Mouse (Mus musculus): ENCODE measurements at regions not wholly inside any gene's neighbourhood (a gene's known extent, or its start where the extent isn't known, plus 50 kb on each side); places are given as distances from the start of the nearest gene placed in this dataset.

GRCm38 (mm10) chr1:186572651-186573050 lies 133.1 kb downstream of the Tgfb2 start:
- DNase-seq (ENCODE audit: low read depth, low spot score) = no peak

GRCm38 (mm10) chr1:186572092-186572491 lies 133.7 kb downstream of the Tgfb2 start:
- DNase-seq (ENCODE audit: low read depth, low spot score) = no peak

- no peak for DNase-seq (ENCODE audit: low read depth, low spot score)
These were observed 137.3 kb downstream of the Tgfb2 start for GRCm38 (mm10) chr1:186568496-186568895.

- no peak for DNase-seq (ENCODE audit: low read depth, low spot score)
These were observed 137.7 kb downstream of the Tgfb2 start for GRCm38 (mm10) chr1:186568076-186568475.

DNA sequence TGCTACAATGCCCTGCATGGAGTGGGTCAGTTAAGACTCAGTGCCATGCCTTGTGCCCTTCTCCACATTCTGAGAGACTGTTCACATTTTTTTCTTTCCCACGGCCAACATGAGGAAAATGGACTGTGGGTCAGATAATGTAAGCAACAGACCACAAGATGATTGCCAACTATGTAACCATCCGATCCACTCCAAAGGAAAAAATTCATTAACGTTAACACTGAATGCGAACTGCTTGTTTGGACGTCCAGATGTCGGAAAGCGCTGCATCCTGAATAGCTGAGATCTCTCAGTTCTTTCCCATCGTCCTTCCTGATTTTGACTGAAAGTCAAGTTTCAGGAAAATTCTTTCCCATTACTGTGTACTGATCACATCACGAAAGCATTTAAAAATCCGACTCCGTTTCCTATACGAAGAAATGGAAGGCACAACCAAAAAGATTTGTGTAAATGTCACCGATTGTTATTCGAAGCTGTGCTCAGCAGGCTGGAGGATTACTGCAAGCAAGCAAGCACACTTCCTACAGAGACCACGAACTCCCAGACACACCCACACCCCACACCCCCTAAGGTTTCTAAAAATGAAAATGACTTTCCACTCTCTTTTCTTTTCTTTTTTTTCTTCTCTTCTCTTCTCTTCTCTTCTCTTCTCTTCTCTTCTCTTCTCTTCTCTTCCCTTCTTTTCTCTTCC lies 138.5 kb downstream of the Tgfb2 start:
- DNase-seq (ENCODE audit: low read depth, low spot score) = no peak

GRCm38 (mm10) chr1:186562027-186562426 lies 143.8 kb downstream of the Tgfb2 start:
- DNase-seq (ENCODE audit: low read depth, low spot score) = no peak

DNA sequence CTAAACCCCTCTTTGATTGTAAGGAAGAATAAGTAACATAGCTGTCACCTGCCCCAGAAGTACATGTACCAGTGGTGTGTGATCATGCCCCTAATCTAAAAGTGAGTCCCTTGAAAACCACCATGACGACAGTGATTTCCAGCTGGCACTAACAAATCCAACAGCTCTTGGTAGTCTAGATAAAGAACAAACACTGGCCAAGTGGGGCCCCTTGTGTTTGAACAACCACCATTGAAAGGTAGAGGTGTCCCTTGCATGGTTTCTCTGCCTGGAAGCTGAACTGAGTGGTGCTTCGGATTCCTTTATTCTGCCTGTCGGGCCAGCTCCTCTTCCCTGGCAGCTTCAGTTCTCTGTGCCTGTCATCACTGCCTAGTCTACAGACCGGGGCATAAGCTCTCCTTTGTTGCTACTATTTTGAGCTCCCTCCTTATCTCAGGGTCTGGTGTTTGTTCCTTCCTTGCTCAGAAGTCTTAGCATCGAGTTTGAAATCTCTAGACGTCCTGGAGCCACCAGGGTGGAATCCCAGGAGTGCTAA lies 150.3 kb downstream of the Tgfb2 start:
- DNase-seq (ENCODE audit: low read depth, low spot score) = no peak

DNA sequence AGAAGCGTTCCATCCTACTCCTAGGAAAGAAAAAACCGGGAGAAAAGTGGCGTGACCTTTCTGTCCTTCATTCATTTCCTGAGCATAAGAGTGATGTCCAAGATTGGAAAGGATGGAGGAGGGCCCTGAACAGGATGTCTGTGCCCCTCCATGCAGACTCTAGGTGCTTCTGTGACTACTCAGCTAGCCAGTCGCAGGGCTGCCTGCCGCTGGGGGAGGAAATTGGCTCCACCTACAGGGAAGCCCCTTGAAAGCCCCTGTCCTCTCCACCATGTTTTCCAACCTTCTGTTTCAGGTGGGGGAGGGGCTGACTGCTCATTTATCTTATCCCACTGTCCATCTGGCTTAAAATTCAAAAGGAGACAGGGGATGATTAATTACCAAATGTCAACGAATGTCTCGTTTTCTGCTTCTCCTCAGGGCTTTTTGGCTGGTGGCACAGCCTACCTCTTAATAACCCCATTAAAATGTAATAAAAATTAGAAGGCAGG lies 151.2 kb downstream of the Tgfb2 start:
- DNase-seq (ENCODE audit: low read depth, low spot score) = no peak

GRCm38 (mm10) chr1:186552689-186553088 lies 153.1 kb downstream of the Tgfb2 start:
- DNase-seq (ENCODE audit: low read depth, low spot score) = no peak

- DNase-seq (ENCODE audit: low read depth, low spot score) = no peak
These were observed 155.4 kb downstream of the Tgfb2 start for GRCm38 (mm10) chr1:186550265-186550885.

- DNase-seq (ENCODE audit: low read depth, low spot score) = no peak
These were observed 156.6 kb downstream of the Tgfb2 start for GRCm38 (mm10) chr1:186549207-186549606.

DNA sequence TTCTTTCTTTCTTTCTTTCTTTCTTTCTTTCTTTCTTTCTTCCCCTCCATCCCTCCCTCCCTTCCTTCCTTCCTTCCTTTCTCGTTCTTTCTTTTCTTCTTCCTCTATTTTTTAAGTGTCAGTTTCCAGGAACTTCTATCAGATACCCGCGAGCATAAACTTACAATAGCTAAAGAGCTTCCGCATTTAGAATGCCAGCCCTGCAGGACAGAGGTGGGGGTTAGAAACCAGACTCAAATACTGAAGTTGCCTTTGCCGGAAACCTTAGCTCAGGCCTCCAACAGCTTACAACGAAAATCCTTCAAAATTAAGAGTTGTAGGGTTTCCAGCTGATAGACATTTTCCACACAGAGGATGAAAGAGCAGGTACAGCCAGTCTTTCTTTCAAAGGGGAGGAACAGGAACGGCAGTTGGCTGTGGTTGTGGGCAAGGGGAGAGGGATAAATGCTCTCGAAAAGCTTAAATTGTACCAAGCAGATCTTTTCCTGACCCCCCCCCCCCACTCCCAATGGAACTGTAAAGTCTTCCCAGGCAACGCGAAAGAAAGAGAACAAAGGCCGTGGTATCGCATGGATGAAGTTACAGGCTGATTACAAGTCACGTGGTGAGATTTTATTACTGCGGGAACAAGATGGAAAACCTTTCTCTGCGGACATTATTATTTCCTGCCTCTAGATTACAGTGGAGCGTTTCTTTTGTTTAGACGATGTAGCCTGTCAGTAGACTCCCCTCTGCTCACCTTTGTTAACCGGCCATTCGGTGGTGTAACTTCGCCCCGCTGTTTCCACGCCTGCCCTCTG lies 159.2 kb downstream of the Tgfb2 start:
- no peak for DNase-seq (ENCODE audit: low read depth, low spot score)

DNA sequence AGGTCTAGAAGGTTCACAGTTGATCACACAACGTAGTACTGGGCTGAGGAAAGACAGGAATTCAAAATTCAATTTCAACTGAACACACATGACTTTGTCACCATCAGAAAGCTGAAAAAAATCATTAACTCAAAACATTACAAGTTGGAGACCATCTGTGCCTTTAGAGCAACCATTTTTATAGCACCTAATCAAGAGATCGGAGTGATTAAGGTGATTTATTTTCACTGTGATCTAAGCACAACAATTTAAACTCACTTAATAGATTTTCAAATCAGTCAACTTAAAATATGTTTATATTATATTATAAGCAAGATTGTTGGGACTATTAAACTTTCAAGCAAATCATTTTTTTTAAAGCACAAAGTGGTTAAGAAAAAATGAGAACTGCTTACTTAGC lies 165.7 kb downstream of the Tgfb2 start:
- DNase-seq (ENCODE audit: low read depth, low spot score) = no peak

- no peak for DNase-seq (ENCODE audit: low read depth, low spot score)
These were observed 167.6 kb downstream of the Tgfb2 start for GRCm38 (mm10) chr1:186538233-186538632.

GRCm38 (mm10) chr1:186515976-186516375 lies 189.8 kb downstream of the Tgfb2 start:
- DNase-seq (ENCODE audit: low read depth, low spot score) = no peak

- DNase-seq (ENCODE audit: low read depth, low spot score) = no peak
These were observed 190.7 kb downstream of the Tgfb2 start for GRCm38 (mm10) chr1:186515071-186515470.

DNA sequence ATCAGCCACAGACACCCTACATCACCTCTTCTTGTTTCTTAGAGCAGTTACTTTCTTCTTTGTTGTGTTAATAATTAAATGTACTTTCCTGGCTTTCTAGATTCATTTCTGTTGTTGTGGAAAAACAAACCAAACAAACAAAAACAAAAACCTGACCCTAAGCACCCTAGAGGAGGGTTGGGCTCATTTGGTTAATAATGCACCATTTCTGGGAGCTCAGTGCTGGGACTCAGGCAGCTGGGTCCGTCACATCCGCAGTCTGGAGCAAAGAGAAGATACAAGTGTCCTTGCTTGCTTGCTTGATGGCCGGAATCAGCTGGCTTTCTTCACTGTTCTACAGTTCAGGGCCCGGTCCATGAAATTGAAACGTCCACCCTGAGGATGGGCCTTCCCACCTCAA lies 191.9 kb downstream of the Tgfb2 start:
- DNase-seq (ENCODE audit: low read depth, low spot score) = no peak

DNA sequence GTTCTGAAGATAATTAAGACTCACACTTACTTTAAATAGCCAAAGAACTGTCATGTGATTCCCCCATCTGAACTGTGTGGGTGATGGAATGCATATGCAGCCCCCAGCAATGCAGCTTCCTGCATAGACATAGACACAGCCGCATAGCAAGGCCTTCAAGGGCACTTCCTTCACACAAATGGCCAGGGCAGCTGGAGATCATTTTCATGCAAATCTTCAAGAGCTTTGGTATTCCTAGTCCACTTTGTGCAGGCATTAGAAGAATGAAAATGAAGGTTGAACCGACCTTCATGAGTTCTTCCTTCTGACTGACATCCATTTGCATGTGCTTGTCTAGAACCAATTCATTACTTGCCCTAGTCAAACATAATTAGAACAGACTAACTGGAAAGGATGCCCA lies 195.3 kb downstream of the Tgfb2 start:
- DNase-seq (ENCODE audit: low read depth, low spot score) = no peak

DNA sequence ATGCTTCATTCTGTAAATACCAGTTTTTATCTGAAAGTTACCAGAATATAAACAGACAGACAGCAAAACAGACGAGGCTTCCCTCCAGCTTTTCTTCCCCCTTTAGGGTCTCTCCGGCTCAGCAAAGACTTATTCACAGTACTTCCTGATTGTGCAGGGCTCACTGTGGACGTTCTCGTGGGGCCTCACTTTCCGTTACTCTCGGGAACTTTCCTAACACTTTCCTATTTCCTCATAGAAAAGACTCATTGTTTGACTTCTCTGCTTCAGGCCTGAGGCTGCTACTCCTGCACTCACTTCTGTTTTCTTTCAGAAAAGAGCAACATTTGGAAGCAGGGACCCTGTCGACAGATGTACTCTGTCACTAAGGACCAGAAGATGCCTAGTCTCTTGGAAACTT lies 197.4 kb downstream of the Tgfb2 start:
- DNase-seq (ENCODE audit: low read depth, low spot score) = no peak

DNA sequence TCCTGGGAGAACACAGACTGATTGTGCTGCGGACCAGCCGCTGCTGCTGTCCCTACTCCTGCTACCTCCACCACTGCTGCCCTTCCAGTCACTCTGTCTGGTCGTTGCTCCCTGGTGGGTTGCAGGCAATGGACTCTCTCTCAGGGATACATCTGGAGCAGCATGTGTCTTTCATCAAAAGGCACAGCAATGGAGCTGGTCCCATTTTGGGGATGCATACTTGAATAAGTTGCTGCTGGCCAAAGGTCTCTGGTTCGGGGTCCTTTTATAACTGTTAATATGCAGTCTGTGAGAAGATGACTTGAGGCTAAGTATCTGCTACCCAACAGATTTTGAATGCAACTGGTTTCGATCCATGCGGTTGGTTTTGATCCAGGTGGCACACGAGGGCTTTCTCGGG lies 197.8 kb downstream of the Tgfb2 start:
- DNase-seq (ENCODE audit: low read depth, low spot score) = no peak

DNA sequence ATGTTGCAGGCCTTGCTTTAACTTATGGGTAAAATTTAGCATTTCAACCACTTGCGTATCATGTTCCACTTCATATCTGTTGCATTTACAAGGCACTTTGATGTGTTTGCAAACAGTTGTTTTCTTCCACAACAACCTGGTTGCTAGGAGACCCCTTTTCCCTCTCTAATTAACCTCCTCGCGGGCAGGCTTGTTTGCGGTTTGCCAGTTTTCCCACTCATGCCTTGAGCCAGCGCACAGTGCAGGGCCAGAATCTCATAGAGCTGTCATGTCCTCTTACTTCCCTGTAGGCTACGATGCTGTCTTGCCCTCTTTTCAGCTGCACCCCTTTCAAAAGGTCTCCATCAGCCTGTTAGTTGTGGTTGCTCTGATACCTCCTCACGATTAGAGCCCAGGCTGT lies 199.3 kb downstream of the Tgfb2 start:
- no peak for DNase-seq (ENCODE audit: low read depth, low spot score)

GRCm38 (mm10) chr1:186505912-186506311 lies 199.9 kb downstream of the Tgfb2 start:
- DNase-seq (ENCODE audit: low read depth, low spot score) = no peak
